Mouse (Mus musculus) myocyte (in vitro differentiated cells): ENCODE data around the gene Adgre5.

Experiments
- CEBPB ChIP-seq: IDR thresholded peaks from 2 replicates; pipeline ENCODE4 v1.6.1; 2011; ENCODE audit warnings: mild to moderate bottlenecking, moderate library complexity; ENCODE audit not compliant: poor library complexity, insufficient read depth, severe bottlenecking
- E2F4 ChIP-seq: IDR thresholded peaks from one replicate; pipeline ENCODE4 v1.6.1; 2011; ENCODE audit warnings: mild to moderate bottlenecking, control low read depth, moderate library complexity; ENCODE audit not compliant: insufficient read depth
- MAX ChIP-seq: IDR thresholded peaks from one replicate; pipeline ENCODE4 v1.6.1; 2011; ENCODE audit warnings: low read depth, mild to moderate bottlenecking, control low read depth
- MYOD1 ChIP-seq, 3 experiments: IDR thresholded peaks; one replicate each; pipeline ENCODE4 v1.6.1; 2011; ENCODE audit warnings: control low read depth in 2 of 3, low read depth in 2 of 3, mild to moderate bottlenecking in 2 of 3, moderate library complexity in 1 of 3; ENCODE audit not compliant: insufficient read length in 2 of 3, control insufficient read depth in 1 of 3
- MYOG ChIP-seq, 3 experiments: IDR thresholded peaks; one replicate each; pipeline ENCODE4 v1.6.1; 2011; ENCODE audit warnings: control low read depth in 2 of 3, low read depth in 2 of 3, mild to moderate bottlenecking in 2 of 3; ENCODE audit not compliant: insufficient read length in 2 of 3, control insufficient read depth in 1 of 3, insufficient read depth in 1 of 3
- POLR2A ChIP-seq: IDR thresholded peaks from one replicate; pipeline ENCODE4 v1.6.1; 2011; ENCODE audit warnings: low read depth, mild to moderate bottlenecking, control low read depth, moderate library complexity; ENCODE audit not compliant: insufficient read length
- POLR2AphosphoS2 ChIP-seq: IDR thresholded peaks from one replicate; pipeline ENCODE4 v1.6.1; 2011; ENCODE audit warnings: low read depth, control low read depth; ENCODE audit not compliant: insufficient read length
- REST ChIP-seq: IDR thresholded peaks from one replicate; pipeline ENCODE4 v1.6.1; 2011; ENCODE audit warnings: mild to moderate bottlenecking, control low read depth, moderate library complexity; ENCODE audit not compliant: insufficient read depth, insufficient read length
- TCF12 ChIP-seq: IDR thresholded peaks from one replicate; pipeline ENCODE4 v1.6.1; 2011; ENCODE audit warnings: mild to moderate bottlenecking, control low read depth; ENCODE audit not compliant: poor library complexity, insufficient read depth, severe bottlenecking
- TCF3 ChIP-seq: IDR thresholded peaks from one replicate; pipeline ENCODE4 v1.6.1; 2011; ENCODE audit warnings: low read depth, control low read depth; ENCODE audit not compliant: insufficient read length
- USF1 ChIP-seq: IDR thresholded peaks from one replicate; pipeline ENCODE4 v1.6.1; 2011; ENCODE audit warnings: low read depth, mild to moderate bottlenecking, control low read depth, moderate library complexity

DNA sequence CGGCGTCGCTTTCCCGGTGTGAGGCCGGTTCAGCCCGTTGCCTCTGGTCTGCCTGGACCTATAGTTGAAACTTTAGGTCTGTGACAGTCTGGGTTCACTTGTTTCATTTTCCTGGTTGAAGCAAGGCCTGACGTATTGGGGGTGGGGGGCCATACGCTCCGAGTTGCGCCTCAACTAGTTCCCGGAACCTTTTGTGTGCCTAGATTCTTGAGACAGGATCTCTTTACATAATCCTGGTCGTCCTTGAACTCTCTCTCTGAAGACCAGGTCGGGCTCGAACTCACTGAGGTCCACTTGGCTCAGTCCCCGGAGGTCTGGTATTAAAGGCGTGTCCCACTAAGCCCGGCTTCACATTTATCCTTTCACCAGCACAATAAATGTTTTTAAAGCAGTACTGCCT, 25.4 kb downstream of the Adgre5 start:
- no peak for TF ChIP-seq POLR2AphosphoS2
- TF ChIP-seq USF1 = no peak
- TF ChIP-seq MAX = no peak
- no peak for TF ChIP-seq MYOG (IDR thresholded peaks at IDR 0.05; ENCODE audit: control insufficient read depth in 1 of 3, insufficient read depth in 1 of 3, insufficient read length in 2 of 3, low read depth in 2 of 3)
- TF ChIP-seq TCF12 = no peak
- no peak for TF ChIP-seq MYOD1 (IDR thresholded peaks at IDR 0.05; ENCODE audit: control insufficient read depth in 1 of 3, insufficient read length in 2 of 3, low read depth in 2 of 3)
- TF ChIP-seq CEBPB = no peak
- TF ChIP-seq POLR2A = no peak
- TF ChIP-seq E2F4 = no peak
- TF ChIP-seq REST = no peak
- TF ChIP-seq TCF3 = no peak
